In genomic region chr15:62566106-62566511, GRCm38 (mm10) we compare ENCODE assay signal across 8 mouse cellular contexts.
DNase-seq lines count a peak whose midpoint lies in the region; ATAC-seq and TF ChIP-seq lines count a peak whose summit lies in the region.

No protein-coding gene starts in this region.

- WGBS in forebrain, embryonic 13.5 days, result 24% methylated on average over 7 of the region's 7 CpGs
- WGBS in forebrain, embryonic 10.5 days, result 22% methylated on average over 7 of the region's 7 CpGs
- 9% methylated on average over 7 of the region's 7 CpGs for WGBS in forebrain, postnatal 0 days
- WGBS in hindbrain, embryonic 13.5 days, result 7% methylated on average over 7 of the region's 7 CpGs
- 17% methylated on average over 7 of the region's 7 CpGs for WGBS in limb, embryonic 12.5 days

- peaks cover 10% of the 10 kb centered on the region for H3K4me1 ChIP-seq in forebrain, embryonic 13.5 days
- peaks cover 5% of the 10 kb centered on the region; the same call in 1 of the 2 replicates for H3K4me1 ChIP-seq in forebrain, embryonic 10.5 days
- no peaks in the 10 kb centered on the region; the same call in 1 of the 2 replicates for H3K4me1 ChIP-seq in forebrain, postnatal 0 days (ENCODE audit: insufficient read depth)
- 0 out of 2 replicates have a peak, but pooled peaks cover 6% of the 10 kb centered on the region for H3K4me1 ChIP-seq in hindbrain, embryonic 13.5 days (replicated peaks)
- peaks cover 7% of the 10 kb centered on the region for H3K4me1 ChIP-seq in limb, embryonic 12.5 days (replicated peaks)

- no peaks in the 10 kb centered on the region for H3K27me3 ChIP-seq in forebrain, embryonic 13.5 days
- H3K27me3 ChIP-seq in forebrain, embryonic 10.5 days (ENCODE audit: poor library complexity, severe bottlenecking), result no peaks in the 10 kb centered on the region
- H3K27me3 ChIP-seq in forebrain, postnatal 0 days (ENCODE audit: insufficient read depth, low read length), result no peaks in the 10 kb centered on the region
- peaks cover 10% of the 10 kb centered on the region for H3K27me3 ChIP-seq in hindbrain, embryonic 13.5 days
- H3K27me3 ChIP-seq in limb, embryonic 12.5 days, result peaks cover 5% of the 10 kb centered on the region; the same call in 1 of the 2 replicates

- H3K9ac ChIP-seq in forebrain, embryonic 13.5 days, result no peak overlapping the region
- no peak overlapping the region for H3K9ac ChIP-seq in forebrain, postnatal 0 days
- no peak overlapping the region for H3K9ac ChIP-seq in hindbrain, embryonic 13.5 days
- no peak overlapping the region for H3K9ac ChIP-seq in limb, embryonic 12.5 days (replicated peaks)

- DNase-seq in forebrain, embryonic 10.5 days (ENCODE audit: extremely low spot score, low spot score), result no peak
- DNase-seq in MN1 (ENCODE audit: low spot score), result peak; percentile 87
- peak; percentile 73 for DNase-seq in forebrain, postnatal 0 days
- no peak for DNase-seq in spleen, postnatal 4 days (ENCODE audit: low spot score in 2 of 2)
- DNase-seq in B cell, adult 2 months, result no peak

- H3K36me3 ChIP-seq in forebrain, embryonic 13.5 days (ENCODE audit: poor library complexity, severe bottlenecking), result no peaks in the 10 kb centered on the region
- H3K36me3 ChIP-seq in forebrain, embryonic 10.5 days (replicated peaks), result no peaks in the 10 kb centered on the region
- H3K36me3 ChIP-seq in forebrain, postnatal 0 days (ENCODE audit: insufficient read depth), result no peaks in the 10 kb centered on the region
- H3K36me3 ChIP-seq in hindbrain, embryonic 13.5 days, result no peaks in the 10 kb centered on the region
- no peaks in the 10 kb centered on the region for H3K36me3 ChIP-seq in limb, embryonic 12.5 days

- ATAC-seq in forebrain, embryonic 13.5 days, result peak; percentile 86
- ATAC-seq in forebrain, postnatal 0 days, result peak; percentile 73
- peak; percentile 54; the same call in 1 of the 2 replicates for ATAC-seq in hindbrain, embryonic 13.5 days (ENCODE audit: low FRiP score)
- no peak for ATAC-seq in limb, embryonic 12.5 days (ENCODE audit: insufficient number of reproducible peaks, insufficient read depth, low FRiP score, low TSS enrichment, low read depth)

- no peak for TF ChIP-seq CTCF in forebrain, postnatal 0 days (IDR thresholded peaks at IDR 0.05; ENCODE audit: low read depth)

- no peaks in the 10 kb centered on the region for H3K9me3 ChIP-seq in forebrain, embryonic 13.5 days (replicated peaks)
- H3K9me3 ChIP-seq in forebrain, embryonic 10.5 days, result no peaks in the 10 kb centered on the region
- no peaks in the 10 kb centered on the region for H3K9me3 ChIP-seq in forebrain, postnatal 0 days (ENCODE audit: low read length)
- no peaks in the 10 kb centered on the region for H3K9me3 ChIP-seq in hindbrain, embryonic 13.5 days
- no peaks in the 10 kb centered on the region for H3K9me3 ChIP-seq in limb, embryonic 12.5 days

- H3K4me2 ChIP-seq in forebrain, embryonic 13.5 days, result 0 out of 2 replicates have a peak overlapping the region, but pooled peaks have one; percentile 12
- peak overlapping the region; percentile 1; the same call in 1 of the 2 replicates for H3K4me2 ChIP-seq in forebrain, postnatal 0 days (ENCODE audit: low read depth)
- peak overlapping the region; percentile 26; the same call in 1 of the 2 replicates for H3K4me2 ChIP-seq in hindbrain, embryonic 13.5 days
- peak overlapping the region; percentile 32 for H3K4me2 ChIP-seq in limb, embryonic 12.5 days

- peak overlapping the region; percentile 65 for H3K27ac ChIP-seq in forebrain, embryonic 13.5 days
- no peak overlapping the region for H3K27ac ChIP-seq in forebrain, embryonic 10.5 days
- H3K27ac ChIP-seq in forebrain, postnatal 0 days (ENCODE audit: low read depth, low read length), result no peak overlapping the region
- H3K27ac ChIP-seq in hindbrain, embryonic 13.5 days, result no peak overlapping the region
- no peak overlapping the region for H3K27ac ChIP-seq in limb, embryonic 12.5 days

- H3K4me3 ChIP-seq in forebrain, embryonic 13.5 days, result no peak overlapping the region
- no peak overlapping the region for H3K4me3 ChIP-seq in forebrain, embryonic 10.5 days
- H3K4me3 ChIP-seq in forebrain, postnatal 0 days (ENCODE audit: low read depth, low read length), result no peak overlapping the region
- H3K4me3 ChIP-seq in hindbrain, embryonic 13.5 days, result no peak overlapping the region
- no peak overlapping the region for H3K4me3 ChIP-seq in limb, embryonic 12.5 days (replicated peaks)

Comparison
In these comparisons a context has a peak if more than half of its experiments do, and no peak if none do; other contexts are left out.
1. DNase-seq: peak in MN1 (single experiment) and forebrain, postnatal 0 days (single experiment); none in forebrain, embryonic 10.5 days (single experiment), spleen, postnatal 4 days (0 of 2) and B cell, adult 2 months (0 of 2).
2. Peak in every context shown above with its lines, with median percentiles within 50 percentile points of each other: H3K4me2 ChIP-seq.